Mouse (Mus musculus) frontal cortex, adult (tissue): Measurements from ENCODE around the gene Krt1.

Source experiments
- ATAC-seq: cut with Nextera tagmentation; 2 replicates; pipeline ENCODE4 v1.9.2; 2017; ENCODE audit warnings: mild to moderate bottlenecking, moderate library complexity, mixed read lengths; ENCODE audit not compliant: low TSS enrichment

The Krt1 gene

GRCm38 (mm10) chr15:101850694-101851093 is at the start of gene Krt1:
Krt1 (minus strand) TSS chr15:101850794.
- no peak for ATAC-seq

GRCm38 (mm10) chr15:101895216-101895615 is 44.6 kb upstream of the Krt1 start:
- ATAC-seq: no peak

GRCm38 (mm10) chr15:101892820-101893219 is 42.2 kb upstream of the Krt1 start, which contains the start of gene Krt76:
Krt76 (minus strand) TSS chr15:101892920.
- ATAC-seq: no peak

- ATAC-seq: no peak
Observed at GRCm38 (mm10) chr15:101879776-101880175, 29.2 kb upstream of the Krt1 start.

- no peak for ATAC-seq
Observed at GRCm38 (mm10) chr15:101878041-101878440, 27.4 kb upstream of the Krt1 start.

- peak; percentile 79 for ATAC-seq
Observed at GRCm38 (mm10) chr15:101874383-101874782, 23.8 kb upstream of the Krt1 start.

- ATAC-seq: no peak
Observed at GRCm38 (mm10) chr15:101873231-101873630, 22.6 kb upstream of the Krt1 start.

- ATAC-seq: peak; percentile 96
Observed at GRCm38 (mm10) chr15:101869431-101869830, 18.8 kb upstream of the Krt1 start, which contains the start of gene Krt77. Krt77 (minus strand) TSS chr15:101869705.

- ATAC-seq: peak; percentile 76
Observed at GRCm38 (mm10) chr15:101866754-101867153, 16.2 kb upstream of the Krt1 start.

- ATAC-seq: 0 out of 2 replicates have a peak, but pooled peaks have one; percentile 31
Observed at GRCm38 (mm10) chr15:101860421-101861130, 10.0 kb upstream of the Krt1 start.

- ATAC-seq: peak; percentile 84
Observed at GRCm38 (mm10) chr15:101859735-101860170, 9.2 kb upstream of the Krt1 start.

- ATAC-seq: no peak
Observed at GRCm38 (mm10) chr15:101858673-101859425, 8.3 kb upstream of the Krt1 start.

- no peak for ATAC-seq
Observed at GRCm38 (mm10) chr15:101856696-101857095, 6.1 kb upstream of the Krt1 start.

GRCm38 (mm10) chr15:101855732-101856131 is 5.1 kb upstream of the Krt1 start:
- no peak for ATAC-seq

GRCm38 (mm10) chr15:101854294-101854693 is 3.7 kb upstream of the Krt1 start:
- ATAC-seq: no peak

- no peak for ATAC-seq
Observed at GRCm38 (mm10) chr15:101852571-101852970, 2.0 kb upstream of the Krt1 start.

- peak; percentile 88 for ATAC-seq
Observed at GRCm38 (mm10) chr15:101845971-101846403, 4.6 kb downstream of the Krt1 start.

GRCm38 (mm10) chr15:101843192-101843591 is 7.4 kb downstream of the Krt1 start:
- ATAC-seq: no peak

- ATAC-seq: peak; percentile 73; the same call in 1 of the 2 replicates
Observed at GRCm38 (mm10) chr15:101834784-101835328, 15.7 kb downstream of the Krt1 start.

- no peak for ATAC-seq
Observed at GRCm38 (mm10) chr15:101833131-101833530, 17.5 kb downstream of the Krt1 start.

- no peak for ATAC-seq
Observed at GRCm38 (mm10) chr15:101829441-101829840, 21.2 kb downstream of the Krt1 start.

GRCm38 (mm10) chr15:101821786-101822185 is 28.8 kb downstream of the Krt1 start:
- ATAC-seq: no peak
